Mouse (Mus musculus) left cerebral cortex, postnatal 10 days (tissue): Measurements from ENCODE around the gene Nap1l3. TPM values are rescaled to one million over a fixed set of nuclear protein-coding genes. Genes with fewer than 3 reads are reported as not detected.

Experiments
- DNase-seq, 2 experiments: peaks; one replicate each; pipeline ENCODE4 v3.0.0; 2021 to 2022; ENCODE audit warnings: low spot score in 2 of 2, mixed read lengths in 1 of 2; ENCODE audit errors: extremely low spot score in 1 of 2
- intact Hi-C: fragments of 180-260 bp; cut with DNase I; formaldehyde crosslinking; loops from one replicate; pipeline ENCODE4 v1.15.1; 2025
- total RNA-seq, 2 experiments: library from RNA; stranded (reverse); gene quantifications; 2 replicates each; pipeline ENCODE4 v1.2.3; 2021

Nap1l3 gene
- 10 to 100 TPM; 53.8 to 62.3 TPM for total RNA-seq

DNA sequence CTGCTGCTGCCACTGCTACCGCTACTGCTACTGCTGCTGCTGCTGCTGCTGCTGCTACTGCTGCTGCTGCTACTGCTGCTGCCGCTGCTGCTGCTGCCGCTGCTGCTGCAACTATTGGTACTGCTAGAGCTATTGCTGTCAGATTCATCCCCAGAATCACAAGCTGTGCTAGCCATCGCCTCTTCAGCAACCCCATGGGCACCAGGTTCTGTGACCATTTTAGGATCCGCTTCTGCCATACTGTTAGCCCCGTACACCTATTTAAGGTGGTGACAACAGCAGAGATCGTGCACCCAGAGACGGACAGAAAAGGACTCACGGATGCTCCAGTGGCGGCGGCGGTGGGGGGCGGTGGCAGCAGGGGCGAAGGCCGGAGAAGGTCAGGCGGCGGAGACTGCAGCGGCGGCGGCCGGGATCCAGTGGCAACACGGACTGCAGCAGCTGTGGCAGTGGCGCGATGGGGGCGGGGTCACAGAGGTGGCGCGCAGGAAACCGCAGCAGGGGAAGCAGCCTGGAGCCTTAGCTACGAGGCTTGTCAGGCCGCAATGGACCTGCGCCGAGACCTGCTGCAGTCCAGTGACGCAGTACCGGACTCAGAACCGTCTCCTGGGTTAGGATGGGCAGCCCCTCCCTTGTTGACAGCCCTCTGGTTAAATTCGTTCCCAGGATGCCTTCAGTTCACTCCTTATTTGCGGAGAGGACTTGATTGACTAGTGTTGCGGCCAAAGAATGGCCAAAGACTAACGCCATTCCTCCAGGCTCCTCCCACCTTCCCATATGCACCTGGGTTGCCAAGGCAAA lies at the start of gene Nap1l3:
Gene Nap1l3, minus strand, starts transcription at position 621 of the 801 bp plus-strand sequence.
- intact Hi-C loops, result no loop called here
- peak; percentile 68 to 82 for DNase-seq

DNA sequence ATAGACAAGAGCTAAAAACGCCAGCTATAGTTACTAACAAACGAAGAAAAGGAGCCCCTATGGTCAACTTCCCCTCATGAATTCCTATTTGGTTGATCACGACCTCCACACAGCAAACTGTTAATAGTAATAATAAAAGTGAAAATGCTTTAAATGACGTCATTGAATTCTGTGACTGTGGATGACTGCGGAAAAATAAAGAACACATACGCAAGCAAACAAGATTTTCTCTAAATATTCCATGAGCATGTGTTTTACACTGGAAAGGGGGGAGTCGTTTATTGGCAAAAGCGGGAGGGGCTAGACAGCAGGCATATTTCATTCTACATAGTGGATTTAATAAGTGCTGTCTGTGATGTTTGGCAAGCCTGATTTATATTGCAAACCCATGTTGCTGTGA lies 451 bp upstream of the Nap1l3 start:
- DNase-seq, result no peak
- intact Hi-C loops, result no loop called here
